Mouse (Mus musculus) liver, embryonic 12.5 days (tissue): ENCODE measurements around the gene Catsper2. TPM values are rescaled to one million over a fixed set of nuclear protein-coding genes. Genes with fewer than 3 reads are reported as not detected.

ENCODE experiments used
- microRNA-seq: library from miRNA; unstranded; fragments of <30 nt; microRNA quantifications from one replicate; pipeline ENCODE4, GENCODE M21; 2017
- polyA plus RNA-seq: library from polyadenylated mRNA; unstranded; fragments of >200 nt; fragmentation: Nextera tagmentation; extraction: Ambion mirVana; gene quantifications from 2 replicates; pipeline ENCODE4 v1.2.1, GENCODE M21; 2016

Gene Catsper2
- polyA plus RNA-seq, 1 experiment from 2014 or later: 1.0 TPM

Small RNA genes within 50 kb of the gene (microRNA-seq; reads per million reads assigned to microRNA genes)
- gene Gm22953: not detected

Other genes with a start within 250 kb of the Catsper2 start
- 37.2 and 37.8 TPM in 2 replicates for gene Tubgcp4, start 243.1 kb downstream of the Catsper2 start, polyA plus RNA-seq
- gene Zscan29, start 242.7 kb downstream of the Catsper2 start, polyA plus RNA-seq: 4.7 and 5.1 TPM in 2 replicates
- gene Trp53bp1, start 142.4 kb downstream of the Catsper2 start, polyA plus RNA-seq: 22.2 and 23.3 TPM in 2 replicates
- gene Map1a, start 124.2 kb downstream of the Catsper2 start, polyA plus RNA-seq: 0.25 and 0.29 TPM in 2 replicates
- 8.1 and 8.7 TPM in 2 replicates for gene Ppip5k1, start 58.4 kb downstream of the Catsper2 start, polyA plus RNA-seq
- gene Ckmt1, start 56.1 kb downstream of the Catsper2 start, polyA plus RNA-seq: 0.16 TPM in 1 of 2 replicates, not detected in the other
- gene Strc, start 26.6 kb downstream of the Catsper2 start, polyA plus RNA-seq: not detected in 2 replicates
- gene Pdia3, start within 50 bp of the Catsper2 start, polyA plus RNA-seq: 353 and 364 TPM in 2 replicates
- gene Ell3, start 30.5 kb upstream of the Catsper2 start, polyA plus RNA-seq: 1.4 and 1.6 TPM in 2 replicates
- gene Serf2, start 35.4 kb upstream of the Catsper2 start, polyA plus RNA-seq: 321 and 334 TPM in 2 replicates
- gene Hypk, start 39.5 kb upstream of the Catsper2 start, polyA plus RNA-seq: 111 and 127 TPM in 2 replicates
- 0.13 TPM in 1 of 2 replicates, not detected in the other for gene Serinc4, start 43.0 kb upstream of the Catsper2 start, polyA plus RNA-seq
- gene Mfap1b, start 60.3 kb upstream of the Catsper2 start, polyA plus RNA-seq: 32.2 and 34.4 TPM in 2 replicates
- gene Mfap1a, start 92.9 kb upstream of the Catsper2 start, polyA plus RNA-seq: 15.2 and 17.3 TPM in 2 replicates
- gene Wdr76, start 92.9 kb upstream of the Catsper2 start, polyA plus RNA-seq: 10.8 and 11.1 TPM in 2 replicates